Mouse (Mus musculus) ES-Bruce4 (cell line): ENCODE data around the gene Chst10.

Experiments
- CTCF ChIP-seq: IDR thresholded peaks from one replicate; pipeline ENCODE4 v1.8.1; 2011; ENCODE audit warnings: low read depth, low read length
- POLR2A ChIP-seq: IDR thresholded peaks from one replicate; pipeline ENCODE4 v1.8.1; 2011; ENCODE audit warnings: low read length; ENCODE audit not compliant: insufficient read depth

DNA sequence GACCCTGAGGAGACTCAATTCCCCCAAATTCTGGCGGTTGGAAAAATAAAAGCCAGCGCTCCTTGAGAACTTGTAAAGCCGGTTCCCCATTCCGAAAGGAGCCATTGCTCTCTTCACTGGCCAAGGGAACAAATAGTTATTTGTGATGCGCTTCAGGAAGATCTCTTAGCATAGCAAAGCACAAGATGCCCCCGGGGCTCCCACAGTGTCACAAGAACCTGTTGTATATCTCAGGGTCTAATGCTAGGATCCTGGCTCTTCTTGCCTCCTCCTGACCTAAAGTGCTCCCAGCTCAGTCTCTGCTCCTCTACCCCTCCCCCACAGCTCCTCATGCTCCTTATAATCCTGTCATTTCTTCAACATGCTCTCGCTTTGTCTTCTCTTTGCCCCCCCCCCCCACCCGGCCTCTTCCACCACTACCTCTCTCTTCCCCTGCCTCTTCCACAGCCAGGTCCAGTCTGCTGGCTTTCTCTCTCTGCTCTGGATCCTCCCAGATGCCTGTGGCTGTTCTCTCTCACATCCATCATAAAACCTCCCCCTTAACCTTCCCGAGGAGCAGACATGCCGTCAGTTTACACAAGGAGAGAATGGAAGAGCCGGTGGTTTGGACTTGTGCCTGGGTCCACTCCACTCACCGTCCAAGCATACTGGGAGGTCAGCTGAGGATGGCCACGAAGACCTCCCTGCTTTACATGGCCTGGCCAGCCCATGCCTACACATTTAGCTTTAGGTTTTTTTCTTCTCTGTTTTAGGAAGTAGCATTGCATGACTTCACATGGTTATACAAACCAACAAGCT, 28.4 kb downstream of the Chst10 start:
- TF ChIP-seq POLR2A: no peak
- no peak for TF ChIP-seq CTCF
